Mouse (Mus musculus) stomach, postnatal 0 days (tissue): Measurements from ENCODE around the gene Dnmt3a. TPM values are rescaled to one million over a fixed set of nuclear protein-coding genes. Genes with fewer than 3 reads are reported as not detected.

Source experiments
- ATAC-seq: fragments of 200-750 bp; cut with Nextera tagmentation; 2 replicates; pipeline ENCODE4 v1.8.0; 2017; ENCODE audit not compliant: low FRiP score, low TSS enrichment
- DNase-seq: peaks from one replicate; pipeline ENCODE4 v3.0.0-alpha.2; 2016; ENCODE audit warnings: low spot score
- H3K27ac ChIP-seq: fragments of 300-500 bp; sonication (generic); replicated peaks from 2 replicates; pipeline ENCODE4 v1.5.1; 2014; ENCODE audit warnings: mild to moderate bottlenecking, control low read depth
- H3K27me3 ChIP-seq: fragments of 300-500 bp; sonication (generic); 2 replicates; pipeline ENCODE4 v1.6.1; 2014; ENCODE audit warnings: low read length; ENCODE audit not compliant: control insufficient read depth, insufficient read depth
- H3K36me3 ChIP-seq: fragments of 300-500 bp; sonication (generic); 2 replicates; pipeline ENCODE4 v1.6.1; 2014; ENCODE audit warnings: low read length, mixed read lengths; ENCODE audit not compliant: control insufficient read depth, insufficient read depth
- H3K4me1 ChIP-seq: fragments of 300-500 bp; sonication (generic); replicated peaks from 2 replicates; pipeline ENCODE4 v1.6.1; 2014; ENCODE audit warnings: antibody characterized with exemption; ENCODE audit not compliant: control insufficient read depth, insufficient read depth
- H3K4me2 ChIP-seq: fragments of 300-500 bp; sonication (generic); replicated peaks from 2 replicates; pipeline ENCODE4 v1.6.1; 2014; ENCODE audit warnings: low read depth, mild to moderate bottlenecking, control low read depth, moderate library complexity
- H3K4me3 ChIP-seq: fragments of 300-500 bp; sonication (generic); 2 replicates; pipeline ENCODE4 v1.5.1; 2014; ENCODE audit warnings: low read depth, low read length, control low read depth
- H3K9ac ChIP-seq: fragments of 300-500 bp; sonication (generic); 2 replicates; pipeline ENCODE4 v1.6.1; 2014; ENCODE audit warnings: mild to moderate bottlenecking, low read length, control low read depth, mixed read lengths
- H3K9me3 ChIP-seq: fragments of 300-500 bp; sonication (generic); 2 replicates; pipeline ENCODE4 v1.6.1; 2016; ENCODE audit warnings: low read length; ENCODE audit not compliant: control insufficient read depth
- CTCF ChIP-seq: IDR thresholded peaks from 2 replicates; pipeline ENCODE4 v1.5.1; 2016; ENCODE audit warnings: antibody characterized with exemption, low read depth, mild to moderate bottlenecking, moderate library complexity
- EP300 ChIP-seq: optimal IDR thresholded peaks from 2 replicates; pipeline ENCODE3; 2016; ENCODE audit warnings: antibody characterized with exemption
- WGBS: fragments of 180-500 bp; shearing (Covaris S2); extraction: QIAGEN DNeasy Blood & Tissue Kit; methylation state at CpG from one replicate; pipeline ENCODE4 v1.1.7; 2014; 5-methylcytosine and 5-hydroxymethylcytosine counted together
- polyA plus RNA-seq: library from polyadenylated mRNA; unstranded; fragments of >200 nt; fragmentation: Nextera tagmentation; extraction: Ambion mirVana; gene quantifications from 2 replicates; pipeline ENCODE4 v1.2.1, GENCODE M21; 2015

Gene Dnmt3a
- polyA plus RNA-seq, 1 experiment from 2014 or later = 44.0 TPM

DNA sequence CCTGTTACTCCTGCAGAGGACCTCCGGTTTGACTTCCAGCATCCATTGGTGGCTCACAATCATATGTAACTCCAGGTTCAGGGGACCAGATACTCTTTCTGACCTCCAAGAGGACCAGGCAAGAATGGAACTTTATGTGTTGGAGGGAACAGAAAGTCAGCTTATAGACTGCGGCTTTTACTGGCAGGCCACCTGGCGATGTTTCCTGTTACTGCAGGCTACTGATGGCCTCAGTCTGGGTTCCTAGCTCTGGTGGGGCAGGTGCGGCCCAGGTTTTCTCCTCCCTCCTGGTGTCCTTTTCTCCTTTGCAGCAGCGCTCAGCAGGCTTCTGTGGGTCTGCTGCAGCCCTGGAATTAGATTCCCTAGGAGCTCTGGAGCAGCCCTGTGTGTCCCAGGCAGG is 46.7 kb downstream of the Dnmt3a start:
- H3K4me3 ChIP-seq = no peak overlapping the region
- H3K9me3 ChIP-seq = no peaks in the 10 kb centered on the region
- 52% methylated on average over 5 of the region's 5 CpGs for WGBS
- no peak overlapping the region for H3K9ac ChIP-seq
- DNase-seq = peak; percentile 46
- no peaks in the 10 kb centered on the region for H3K27me3 ChIP-seq
- TF ChIP-seq CTCF (peak; percentile 59), EP300 (no peak)
- H3K4me2 ChIP-seq = no peak overlapping the region
- peaks cover 13% of the 10 kb centered on the region; the same call in 1 of the 2 replicates for H3K4me1 ChIP-seq
- ATAC-seq = no peak
- H3K27ac ChIP-seq = no peak overlapping the region
- H3K36me3 ChIP-seq = peaks cover 13% of the 10 kb centered on the region

DNA sequence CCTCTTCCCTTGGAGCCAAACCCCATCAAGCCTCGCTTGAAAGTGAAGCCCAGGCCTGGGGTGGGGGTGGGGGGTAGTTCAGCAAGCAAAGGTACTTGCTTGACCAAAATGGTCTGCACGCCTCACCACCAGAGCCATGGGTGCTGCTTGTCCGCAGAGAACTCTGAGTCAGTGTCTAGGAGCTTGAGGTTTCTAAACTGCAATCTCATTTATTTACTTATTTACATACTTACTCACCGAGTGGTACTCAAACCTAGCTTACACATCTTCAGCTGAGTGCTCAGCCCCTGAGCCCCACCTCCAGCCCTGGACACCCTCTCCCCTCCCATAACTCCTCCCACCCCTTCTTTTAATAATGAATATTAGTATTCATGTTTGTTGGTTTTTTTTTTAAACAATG is 48.6 kb downstream of the Dnmt3a start:
- 57% methylated on average over 4 of the region's 4 CpGs for WGBS
- DNase-seq (no peak), ATAC-seq (peak; percentile 38)
- H3K27ac ChIP-seq = peak overlapping the region; percentile 40; the same call in 1 of the 2 replicates
- H3K27me3 ChIP-seq = no peaks in the 10 kb centered on the region
- H3K9me3 ChIP-seq = no peaks in the 10 kb centered on the region
- peaks cover 13% of the 10 kb centered on the region; the same call in 1 of the 2 replicates for H3K4me1 ChIP-seq
- H3K4me3 ChIP-seq = no peak overlapping the region
- no peak overlapping the region for H3K4me2 ChIP-seq
- no peak overlapping the region for H3K9ac ChIP-seq
- peaks cover 13% of the 10 kb centered on the region for H3K36me3 ChIP-seq
- TF ChIP-seq CTCF (no peak), EP300 (no peak)

DNA sequence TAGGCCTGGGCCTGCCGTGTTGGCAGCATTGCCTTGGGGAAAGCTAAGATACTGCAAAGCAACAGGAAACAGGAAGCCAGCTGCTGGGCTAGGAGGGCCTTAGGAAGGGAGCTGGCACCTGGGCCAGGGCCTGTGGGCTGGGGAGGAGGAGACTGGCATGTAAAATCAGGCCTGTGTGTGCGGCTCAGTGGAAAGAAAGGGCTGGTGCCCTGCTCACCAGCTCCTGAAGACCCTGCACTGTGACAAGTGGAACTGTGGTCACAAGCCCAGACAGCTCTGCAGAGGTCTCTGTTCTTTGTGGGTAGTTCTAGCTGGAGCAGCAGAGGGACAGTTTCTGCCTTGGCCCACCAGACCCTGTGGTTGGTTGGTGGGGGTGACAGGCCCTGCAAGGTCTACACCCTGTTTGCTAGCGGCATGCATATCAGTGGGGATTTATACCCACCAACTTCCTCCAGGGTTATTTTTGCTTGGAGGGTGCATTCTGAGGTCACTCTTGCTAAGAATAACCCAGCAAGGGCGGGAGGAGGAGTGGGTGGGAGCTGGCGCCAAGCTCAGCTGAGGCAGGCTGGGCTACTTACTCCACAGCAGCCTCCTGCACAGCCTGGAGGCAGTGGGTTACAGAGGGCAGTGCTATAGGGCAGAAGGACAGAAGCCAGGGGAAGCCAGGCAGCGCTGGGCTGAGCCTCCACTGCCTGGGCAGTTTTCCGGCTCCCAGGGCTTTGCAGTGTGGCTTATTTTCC is 50.1 kb downstream of the Dnmt3a start:
- no peak for TF ChIP-seq CTCF
- TF ChIP-seq EP300 = no peak
- Histone ChIP-seq H3K27ac (peak overlapping the region; percentile 90), H3K4me3 (no peak overlapping the region), H3K4me2 (0 out of 2 replicates have a peak overlapping the region, but pooled peaks have one; percentile 8), H3K27me3 (no peaks in the 10 kb centered on the region), H3K4me1 (peaks cover 13% of the 10 kb centered on the region; the same call in 1 of the 2 replicates), H3K9me3 (no peaks in the 10 kb centered on the region), H3K9ac (0 out of 2 replicates have a peak overlapping the region, but pooled peaks have one; percentile 23), H3K36me3 (peaks cover 6% of the 10 kb centered on the region)
- ATAC-seq (peak; percentile 82), DNase-seq (peak; percentile 58)
- 13% methylated on average over 7 of the region's 7 CpGs for WGBS

DNA sequence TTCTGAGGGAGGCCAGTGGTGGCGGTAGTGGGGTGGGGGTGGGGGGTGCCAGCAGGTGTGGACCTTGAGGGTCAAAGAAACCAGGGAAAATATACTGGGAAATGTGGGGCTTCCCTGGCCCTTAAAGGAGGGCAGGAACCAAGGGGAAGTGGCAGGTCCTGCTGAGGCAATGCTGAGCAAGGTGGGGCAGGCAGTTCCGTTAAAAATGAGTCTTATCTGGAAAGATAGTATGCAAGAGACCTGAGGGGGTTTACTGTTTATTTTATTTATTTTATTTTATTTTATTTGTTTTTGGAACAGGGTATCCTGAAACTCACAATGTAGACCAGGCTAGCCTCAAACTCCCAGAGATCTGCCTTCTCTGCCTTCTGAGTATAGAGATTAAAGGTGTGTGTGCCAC is 50.9 kb downstream of the Dnmt3a start:
- ATAC-seq (no peak), DNase-seq (no peak)
- Histone ChIP-seq H3K27ac (peak overlapping the region; percentile 90; the same call in 1 of the 2 replicates), H3K36me3 (peaks cover 4% of the 10 kb centered on the region), H3K27me3 (no peaks in the 10 kb centered on the region), H3K4me3 (no peak overlapping the region), H3K9ac (no peak overlapping the region), H3K4me2 (no peak overlapping the region), H3K4me1 (peaks cover 13% of the 10 kb centered on the region; the same call in 1 of the 2 replicates), H3K9me3 (no peaks in the 10 kb centered on the region)
- 69% methylated on average over 2 of the region's 2 CpGs for WGBS
- TF ChIP-seq EP300 (no peak), CTCF (no peak)

DNA sequence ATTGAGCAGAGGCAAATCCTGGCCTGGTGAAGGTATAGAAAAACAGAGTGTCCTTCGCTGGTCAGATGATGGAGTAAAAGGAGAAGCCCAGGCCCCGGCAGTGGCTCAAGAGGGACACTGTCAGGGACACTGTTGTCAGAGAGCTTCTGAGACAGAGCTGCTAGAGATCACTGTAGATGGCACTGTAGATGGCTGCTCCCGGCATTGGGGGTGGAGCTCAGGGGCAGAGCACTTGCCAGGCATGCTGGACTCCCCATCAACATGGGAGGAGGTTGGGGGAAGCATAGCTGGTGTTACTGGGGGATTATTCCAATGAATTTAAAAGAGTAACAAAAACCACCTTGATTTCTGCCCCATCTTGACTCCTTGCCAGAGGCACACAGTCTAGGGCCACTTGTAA is 51.4 kb downstream of the Dnmt3a start:
- Histone ChIP-seq H3K9me3 (no peaks in the 10 kb centered on the region), H3K4me3 (no peak overlapping the region), H3K4me1 (peaks cover 13% of the 10 kb centered on the region; the same call in 1 of the 2 replicates), H3K27me3 (no peaks in the 10 kb centered on the region), H3K9ac (no peak overlapping the region), H3K36me3 (peaks cover 9% of the 10 kb centered on the region), H3K27ac (no peak overlapping the region), H3K4me2 (no peak overlapping the region)
- ATAC-seq = no peak
- DNase-seq = no peak
- WGBS = 65% methylated on average over 3 of the region's 3 CpGs
- TF ChIP-seq CTCF (no peak), EP300 (no peak)

DNA sequence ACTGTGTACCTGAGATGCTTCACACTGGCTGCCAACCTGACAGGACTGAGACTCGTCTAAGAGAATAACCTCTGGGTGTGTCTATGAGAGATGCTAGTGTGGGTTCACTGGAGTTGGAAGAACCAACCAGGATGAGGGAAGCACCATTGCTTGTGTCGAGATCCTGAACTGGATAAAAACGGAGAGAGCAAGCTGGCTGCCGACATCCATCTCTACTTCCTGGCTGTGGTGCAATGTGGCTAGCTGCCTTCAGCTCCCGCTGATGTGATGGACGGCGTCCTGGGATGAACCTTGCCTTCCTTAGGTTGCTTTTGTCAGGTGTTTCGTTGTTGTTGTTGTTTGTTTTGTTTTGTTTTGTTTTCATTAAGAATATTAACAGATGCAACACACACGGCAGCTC is 52.0 kb downstream of the Dnmt3a start:
- no peaks in the 10 kb centered on the region for H3K27me3 ChIP-seq
- H3K4me2 ChIP-seq = no peak overlapping the region
- no peak overlapping the region for H3K27ac ChIP-seq
- peaks cover 9% of the 10 kb centered on the region for H3K36me3 ChIP-seq
- H3K9me3 ChIP-seq = no peaks in the 10 kb centered on the region
- ATAC-seq (no peak), DNase-seq (no peak)
- H3K4me3 ChIP-seq = no peak overlapping the region
- peaks cover 13% of the 10 kb centered on the region; the same call in 1 of the 2 replicates for H3K4me1 ChIP-seq
- 78% methylated on average over 9 of the region's 9 CpGs for WGBS
- no peak overlapping the region for H3K9ac ChIP-seq
- TF ChIP-seq EP300 = no peak
- TF ChIP-seq CTCF = no peak
